Mouse (Mus musculus): ENCODE results near the gene Cdkal1. TPM values are rescaled to one million over a fixed set of nuclear protein-coding genes. Genes with fewer than 3 reads are reported as not detected.

Gene Cdkal1
- polyA plus RNA-seq, 1 experiment from 2014 or later = 35.4 TPM

DNA sequence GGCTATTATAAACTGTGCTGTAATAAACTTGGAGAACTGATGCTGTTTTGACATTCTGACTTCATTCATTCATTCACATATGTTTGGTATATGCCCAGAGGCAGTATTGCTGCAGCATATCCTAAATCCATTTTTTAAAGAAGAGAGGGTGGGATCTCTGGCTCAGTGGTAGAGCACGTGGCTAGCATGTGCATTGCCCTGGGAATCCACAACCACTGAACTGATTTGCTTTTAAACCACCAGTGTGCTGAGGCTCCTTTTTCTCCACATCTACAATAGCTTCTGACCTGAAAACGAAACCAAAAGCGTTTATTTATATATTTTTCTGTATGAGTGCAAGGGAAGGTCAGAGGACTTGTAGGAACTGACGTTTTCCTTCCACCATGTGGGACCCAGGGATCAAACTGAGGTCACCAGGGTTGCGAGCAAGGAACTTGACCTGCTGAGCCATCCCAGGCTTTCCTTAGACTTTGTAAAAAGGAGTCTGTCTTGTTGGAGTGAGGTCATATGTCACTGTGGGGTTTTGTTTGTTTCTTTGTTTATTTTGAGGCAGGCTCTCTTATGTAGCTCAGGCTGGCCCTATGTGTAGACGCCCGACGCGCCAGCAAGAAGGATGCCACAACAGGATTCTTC is 562.8 kb downstream of the Cdkal1 start:
- Histone ChIP-seq H3K9me3 (ENCODE audit: low read depth, low read length) (no peaks in the 10 kb centered on the region), H3K27me3 (ENCODE audit: insufficient read depth, low read length) (no peaks in the 10 kb centered on the region), H3K36me3 (ENCODE audit: insufficient read depth) (no peaks in the 10 kb centered on the region), H3K4me1 (ENCODE audit: insufficient read depth) (no peaks in the 10 kb centered on the region), H3K4me2 (no peak overlapping the region), H3K9ac (no peak overlapping the region), H3K27ac (ENCODE audit: low read depth) (no peak overlapping the region), H3K4me3 (ENCODE audit: low read depth, low read length) (no peak overlapping the region)
- no peak for TF ChIP-seq CTCF (IDR thresholded peaks at IDR 0.05; ENCODE audit: low read depth)
- ATAC-seq (ENCODE audit: insufficient read depth) = no peak
- 78% methylated on average over 9 of the region's 9 CpGs for WGBS
- no peak for DNase-seq

DNA sequence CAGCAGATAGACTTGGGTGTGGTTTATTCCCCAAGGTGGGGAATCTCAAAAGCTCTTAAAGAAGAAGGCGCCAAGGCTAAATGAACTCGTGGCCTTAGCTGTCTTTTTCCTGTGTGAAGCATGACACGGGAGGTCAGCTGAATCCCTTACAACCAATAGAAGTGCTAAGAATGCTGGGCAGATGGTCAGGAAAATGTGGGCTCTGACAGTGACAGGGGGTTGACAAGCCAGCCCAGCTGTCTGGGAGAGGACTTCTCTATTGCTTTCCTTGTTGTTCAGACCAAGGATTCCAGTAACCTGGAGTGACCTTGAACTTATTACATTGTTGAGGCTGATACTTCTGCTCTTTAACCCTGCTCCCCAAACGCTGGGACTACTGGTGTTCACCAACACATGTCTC is 564.9 kb downstream of the Cdkal1 start:
- no peak for ATAC-seq (ENCODE audit: insufficient read depth)
- TF ChIP-seq CTCF (IDR thresholded peaks at IDR 0.05; ENCODE audit: low read depth) = no peak
- H3K27ac ChIP-seq (ENCODE audit: low read depth) = no peak overlapping the region
- H3K9ac ChIP-seq = no peak overlapping the region
- 42% methylated on average over 4 of the region's 4 CpGs for WGBS
- no peaks in the 10 kb centered on the region for H3K9me3 ChIP-seq (ENCODE audit: low read depth, low read length)
- no peak overlapping the region for H3K4me3 ChIP-seq (ENCODE audit: low read depth, low read length)
- peak; percentile 13 for DNase-seq
- no peak overlapping the region for H3K4me2 ChIP-seq
- H3K4me1 ChIP-seq (ENCODE audit: insufficient read depth) = no peaks in the 10 kb centered on the region
- H3K36me3 ChIP-seq (ENCODE audit: insufficient read depth) = no peaks in the 10 kb centered on the region
- no peaks in the 10 kb centered on the region for H3K27me3 ChIP-seq (ENCODE audit: insufficient read depth, low read length)

DNA sequence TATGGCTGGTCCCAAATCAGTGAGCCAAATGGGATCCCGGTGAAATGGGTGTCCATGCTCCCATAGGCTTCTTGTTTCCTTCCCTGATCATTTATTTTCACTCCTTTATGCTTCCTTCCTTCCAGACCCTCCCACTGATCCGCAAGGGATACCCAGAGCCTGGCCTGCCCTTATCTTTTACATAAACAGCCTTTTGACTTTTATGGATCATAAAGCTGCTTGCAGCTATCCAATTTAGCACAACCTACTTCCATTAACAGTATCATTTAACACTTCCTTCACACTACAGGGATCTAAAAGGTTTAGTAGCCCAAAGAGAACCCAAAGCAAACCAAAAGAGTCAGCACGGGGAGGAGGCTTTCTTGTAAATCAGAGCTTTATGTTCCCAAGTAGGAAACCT is 570.4 kb downstream of the Cdkal1 start:
- WGBS = 43% methylated on average over 3 of the region's 3 CpGs
- Histone ChIP-seq H3K4me3 (ENCODE audit: low read depth, low read length) (no peak overlapping the region), H3K4me2 (no peak overlapping the region), H3K4me1 (ENCODE audit: insufficient read depth) (no peaks in the 10 kb centered on the region), H3K9me3 (ENCODE audit: low read depth, low read length) (no peaks in the 10 kb centered on the region), H3K27ac (ENCODE audit: low read depth) (no peak overlapping the region), H3K36me3 (ENCODE audit: insufficient read depth) (no peaks in the 10 kb centered on the region), H3K9ac (no peak overlapping the region), H3K27me3 (ENCODE audit: insufficient read depth, low read length) (no peaks in the 10 kb centered on the region)
- no peak for TF ChIP-seq CTCF (IDR thresholded peaks at IDR 0.05; ENCODE audit: low read depth)
- no peak for DNase-seq
- ATAC-seq (ENCODE audit: insufficient read depth) = no peak

DNA sequence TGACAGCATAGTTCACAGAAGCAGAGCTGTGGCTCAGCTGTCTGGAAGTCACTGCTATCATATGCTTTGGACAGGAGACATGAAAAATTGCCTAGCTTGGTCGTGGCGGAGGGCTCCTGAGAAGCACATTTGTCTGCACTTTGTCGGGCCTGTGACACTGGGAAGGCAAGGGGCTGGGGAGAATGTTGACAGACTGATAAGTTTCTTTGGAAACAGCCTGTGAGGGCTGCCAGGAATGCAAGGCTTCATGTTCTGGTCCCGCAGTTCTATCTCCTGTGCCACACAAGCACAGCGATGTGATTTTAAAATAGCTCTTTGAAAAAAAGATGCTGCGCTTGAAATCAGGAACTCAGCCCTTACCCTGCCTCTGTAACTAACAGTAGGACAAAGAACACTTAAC is 573.9 kb downstream of the Cdkal1 start:
- no peaks in the 10 kb centered on the region for H3K27me3 ChIP-seq (ENCODE audit: insufficient read depth, low read length)
- H3K9me3 ChIP-seq (ENCODE audit: low read depth, low read length) = no peaks in the 10 kb centered on the region
- H3K4me3 ChIP-seq (ENCODE audit: low read depth, low read length) = no peak overlapping the region
- TF ChIP-seq CTCF (IDR thresholded peaks at IDR 0.05; ENCODE audit: low read depth) = no peak
- H3K4me1 ChIP-seq (ENCODE audit: insufficient read depth) = 0 out of 2 replicates have a peak, but pooled peaks cover 3% of the 10 kb centered on the region
- ATAC-seq (ENCODE audit: insufficient read depth) (no peak), DNase-seq (peak; percentile 33)
- H3K27ac ChIP-seq (ENCODE audit: low read depth) = no peak overlapping the region
- H3K9ac ChIP-seq = no peak overlapping the region
- H3K36me3 ChIP-seq (ENCODE audit: insufficient read depth) = no peaks in the 10 kb centered on the region
- 13% methylated on average over 6 of the region's 6 CpGs for WGBS
- H3K4me2 ChIP-seq = no peak overlapping the region

DNA sequence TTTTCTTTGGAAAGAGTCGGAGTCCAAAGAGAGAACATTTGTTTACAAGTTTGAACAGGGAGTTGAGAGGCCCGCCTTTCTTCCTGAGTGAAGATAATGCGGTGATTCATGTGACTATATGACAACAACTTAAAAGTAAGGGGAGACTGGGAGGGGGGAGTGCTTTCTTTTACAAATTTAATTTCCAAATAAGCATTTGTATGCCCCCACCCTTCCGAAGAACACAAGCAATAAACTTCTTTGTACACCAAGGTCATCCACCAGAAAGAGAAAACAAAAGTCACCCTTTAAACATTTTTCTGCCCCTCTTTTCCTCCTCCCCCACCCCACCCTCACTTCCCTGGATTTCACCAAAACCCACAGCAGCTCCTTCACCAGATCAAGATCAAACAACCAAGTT is 577.3 kb downstream of the Cdkal1 start:
- Histone ChIP-seq H3K4me2 (no peak overlapping the region), H3K4me3 (ENCODE audit: low read depth, low read length) (no peak overlapping the region), H3K9me3 (ENCODE audit: low read depth, low read length) (no peaks in the 10 kb centered on the region), H3K9ac (no peak overlapping the region), H3K36me3 (ENCODE audit: insufficient read depth) (no peaks in the 10 kb centered on the region), H3K27ac (ENCODE audit: low read depth) (no peak overlapping the region), H3K27me3 (ENCODE audit: insufficient read depth, low read length) (no peaks in the 10 kb centered on the region), H3K4me1 (ENCODE audit: insufficient read depth) (0 out of 2 replicates have a peak, but pooled peaks cover 3% of the 10 kb centered on the region)
- TF ChIP-seq CTCF (IDR thresholded peaks at IDR 0.05; ENCODE audit: low read depth) = no peak
- 18% methylated on average over 4 of the region's 4 CpGs for WGBS
- DNase-seq = peak; percentile 44
- no peak for ATAC-seq (ENCODE audit: insufficient read depth)

DNA sequence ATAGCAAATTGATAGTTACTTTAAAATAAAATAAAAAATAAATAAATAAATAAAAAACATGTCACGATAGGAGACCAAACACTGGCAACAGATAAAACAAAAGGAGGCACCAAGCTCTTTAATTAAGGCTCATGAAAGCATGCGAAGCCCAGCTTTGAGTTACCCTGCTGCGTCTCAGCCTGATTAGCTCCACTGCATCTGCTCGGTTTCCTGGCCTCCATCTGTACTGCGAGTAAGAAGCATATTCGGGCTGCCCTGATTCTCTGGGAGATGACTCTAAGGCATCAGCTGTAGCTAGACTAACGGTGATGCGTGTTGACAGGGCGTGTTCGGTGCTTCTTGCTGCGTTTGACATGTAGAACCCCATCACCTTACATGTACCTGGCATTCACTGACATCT is 581.2 kb downstream of the Cdkal1 start:
- Histone ChIP-seq H3K9ac (no peak overlapping the region), H3K4me2 (no peak overlapping the region), H3K27me3 (ENCODE audit: insufficient read depth, low read length) (no peaks in the 10 kb centered on the region), H3K36me3 (ENCODE audit: insufficient read depth) (no peaks in the 10 kb centered on the region), H3K27ac (ENCODE audit: low read depth) (no peak overlapping the region), H3K9me3 (ENCODE audit: low read depth, low read length) (no peaks in the 10 kb centered on the region), H3K4me1 (ENCODE audit: insufficient read depth) (0 out of 2 replicates have a peak, but pooled peaks cover 3% of the 10 kb centered on the region), H3K4me3 (ENCODE audit: low read depth, low read length) (no peak overlapping the region)
- ATAC-seq (ENCODE audit: insufficient read depth) (no peak), DNase-seq (no peak)
- TF ChIP-seq CTCF (IDR thresholded peaks at IDR 0.05; ENCODE audit: low read depth) = no peak
- WGBS = 83% methylated on average over 11 of the region's 11 CpGs

DNA sequence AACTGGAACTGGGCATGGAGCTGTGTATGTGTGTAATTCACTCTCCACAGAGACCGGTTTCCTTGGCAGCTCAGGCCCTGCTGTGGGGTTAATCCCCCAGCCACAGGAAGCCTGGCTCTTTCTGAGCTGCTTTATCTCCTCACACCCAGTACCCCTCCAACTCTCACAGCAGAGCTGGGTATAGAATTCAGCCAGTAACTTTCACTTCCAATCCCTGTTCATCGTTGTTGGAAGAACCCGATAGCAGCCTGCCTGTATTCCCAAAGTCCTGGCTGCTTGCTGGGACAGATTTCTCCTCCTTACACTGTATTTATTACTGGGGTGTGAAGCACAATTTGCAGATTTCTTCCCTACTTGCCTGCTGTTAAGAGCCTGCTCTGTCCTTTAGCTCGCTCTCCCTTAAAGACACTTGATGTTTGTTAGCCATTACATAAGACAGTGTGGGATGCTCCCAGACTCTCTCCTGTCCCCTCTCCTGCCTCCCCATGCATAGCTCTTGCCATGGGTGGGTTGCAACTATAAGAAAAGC is 581.7 kb downstream of the Cdkal1 start:
- Histone ChIP-seq H3K27me3 (ENCODE audit: insufficient read depth, low read length) (no peaks in the 10 kb centered on the region), H3K9ac (no peak overlapping the region; the same call in 1 of the 2 replicates), H3K9me3 (ENCODE audit: low read depth, low read length) (no peaks in the 10 kb centered on the region), H3K36me3 (ENCODE audit: insufficient read depth) (no peaks in the 10 kb centered on the region), H3K4me1 (ENCODE audit: insufficient read depth) (0 out of 2 replicates have a peak, but pooled peaks cover 3% of the 10 kb centered on the region), H3K4me2 (no peak overlapping the region), H3K27ac (ENCODE audit: low read depth) (no peak overlapping the region), H3K4me3 (ENCODE audit: low read depth, low read length) (no peak overlapping the region)
- DNase-seq (no peak), ATAC-seq (ENCODE audit: insufficient read depth) (no peak)
- 48% methylated on average over 4 of the region's 4 CpGs for WGBS
- no peak for TF ChIP-seq CTCF (IDR thresholded peaks at IDR 0.05; ENCODE audit: low read depth)

All from lung, embryonic 14.5 days (tissue).